Mouse (Mus musculus) hindlimb bud, embryonic 11.5 days (tissue): ENCODE data around the gene Slc29a1.

Source experiments
- DNase-seq: peaks from one replicate; pipeline ENCODE4 v3.0.0-alpha.2; 2012; ENCODE audit warnings: low read depth, low spot score; ENCODE audit errors: extremely low spot score

The Slc29a1 gene

DNA sequence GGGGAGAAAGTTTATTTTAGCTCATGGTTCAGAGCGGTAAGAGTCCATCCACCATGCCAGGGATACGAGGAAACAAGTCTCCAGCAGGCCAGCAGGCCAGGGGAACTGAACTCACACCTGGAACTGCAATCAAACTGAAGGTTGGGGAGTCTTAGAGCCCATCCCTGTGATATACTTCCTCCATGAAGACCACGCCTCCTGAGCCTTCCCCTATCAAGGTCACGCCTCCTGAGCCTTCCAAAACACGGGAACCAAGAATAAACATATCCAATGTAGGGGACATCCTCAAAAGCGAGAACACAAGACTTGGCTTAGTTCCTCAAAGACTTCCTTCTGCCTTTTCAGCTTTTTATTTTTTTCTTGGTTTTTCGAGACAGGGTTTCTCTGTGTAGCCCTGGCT, 13.5 kb upstream of the Slc29a1 start:
- no peak for DNase-seq

DNA sequence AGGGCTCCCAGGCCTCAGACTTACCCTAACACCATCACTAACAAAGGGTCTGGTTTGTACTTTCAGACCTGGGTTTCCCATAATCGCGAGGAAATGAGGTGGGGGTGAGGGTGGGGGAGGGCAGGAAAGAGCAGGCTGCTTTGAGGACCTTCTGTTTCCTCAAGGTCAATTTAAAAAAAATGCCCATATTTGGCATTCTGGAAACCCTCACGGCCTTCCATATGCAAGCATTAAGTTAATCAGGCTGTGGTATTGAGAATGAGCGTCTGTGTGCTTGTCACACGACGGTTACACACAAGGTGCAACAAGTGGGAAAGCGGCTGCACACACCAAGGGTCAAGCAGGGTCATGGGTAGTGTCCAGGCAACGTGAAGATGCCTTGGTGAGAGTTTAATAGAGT, 12.6 kb upstream of the Slc29a1 start:
- DNase-seq, result no peak

DNA sequence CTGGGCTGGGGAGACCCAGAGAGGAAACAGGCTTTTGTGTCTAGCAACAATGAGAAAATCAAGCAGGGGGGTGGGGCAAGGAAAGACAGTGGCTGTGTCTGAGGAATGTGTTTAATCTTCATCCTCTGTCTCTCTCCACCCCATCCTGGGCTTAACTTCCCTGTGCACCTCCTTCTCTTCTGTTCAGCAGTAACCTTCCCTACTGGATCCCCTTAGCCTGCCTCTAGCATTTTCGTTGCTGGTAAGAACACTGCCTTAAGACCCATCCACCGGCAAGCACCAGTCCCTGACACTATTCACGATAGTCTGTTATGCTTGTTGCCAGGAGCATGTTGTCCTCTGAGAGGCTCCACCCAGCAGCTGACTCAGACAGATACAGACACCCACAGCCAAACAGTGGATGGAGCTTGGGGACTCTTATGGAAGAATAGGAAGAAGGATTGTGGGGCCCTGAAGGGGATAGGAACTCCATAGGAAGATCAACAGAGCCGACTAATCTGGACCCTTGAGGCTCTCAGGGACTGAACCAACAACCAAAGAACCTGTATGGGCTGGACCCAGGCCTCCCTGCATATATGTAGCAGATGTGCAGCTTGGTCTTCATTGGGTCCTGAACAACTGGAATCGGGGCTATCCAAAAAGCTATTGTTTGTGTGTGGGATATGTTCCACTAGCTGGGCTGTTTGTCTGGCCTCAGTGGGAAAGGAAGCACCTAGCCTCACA, 10.9 kb upstream of the Slc29a1 start:
- no peak for DNase-seq

DNA sequence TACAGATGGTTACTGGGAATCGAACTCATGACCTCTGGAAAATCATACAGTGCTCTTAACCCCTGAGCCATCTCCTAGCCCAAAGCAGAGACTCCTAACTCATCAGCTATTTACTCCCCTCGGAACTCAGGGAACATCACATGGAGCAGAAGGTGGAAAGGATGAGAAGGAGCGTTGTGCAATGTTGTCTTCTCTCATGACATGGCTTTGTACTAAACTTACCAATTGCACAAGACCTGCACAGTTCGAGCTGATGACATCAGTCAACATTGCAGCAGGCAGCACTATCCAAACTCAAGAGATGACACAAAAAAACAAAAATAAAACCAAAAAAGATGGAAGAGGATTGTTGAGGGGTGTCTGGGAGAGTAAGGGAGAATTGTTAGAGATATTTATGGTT, 9.0 kb upstream of the Slc29a1 start:
- DNase-seq, result no peak

DNA sequence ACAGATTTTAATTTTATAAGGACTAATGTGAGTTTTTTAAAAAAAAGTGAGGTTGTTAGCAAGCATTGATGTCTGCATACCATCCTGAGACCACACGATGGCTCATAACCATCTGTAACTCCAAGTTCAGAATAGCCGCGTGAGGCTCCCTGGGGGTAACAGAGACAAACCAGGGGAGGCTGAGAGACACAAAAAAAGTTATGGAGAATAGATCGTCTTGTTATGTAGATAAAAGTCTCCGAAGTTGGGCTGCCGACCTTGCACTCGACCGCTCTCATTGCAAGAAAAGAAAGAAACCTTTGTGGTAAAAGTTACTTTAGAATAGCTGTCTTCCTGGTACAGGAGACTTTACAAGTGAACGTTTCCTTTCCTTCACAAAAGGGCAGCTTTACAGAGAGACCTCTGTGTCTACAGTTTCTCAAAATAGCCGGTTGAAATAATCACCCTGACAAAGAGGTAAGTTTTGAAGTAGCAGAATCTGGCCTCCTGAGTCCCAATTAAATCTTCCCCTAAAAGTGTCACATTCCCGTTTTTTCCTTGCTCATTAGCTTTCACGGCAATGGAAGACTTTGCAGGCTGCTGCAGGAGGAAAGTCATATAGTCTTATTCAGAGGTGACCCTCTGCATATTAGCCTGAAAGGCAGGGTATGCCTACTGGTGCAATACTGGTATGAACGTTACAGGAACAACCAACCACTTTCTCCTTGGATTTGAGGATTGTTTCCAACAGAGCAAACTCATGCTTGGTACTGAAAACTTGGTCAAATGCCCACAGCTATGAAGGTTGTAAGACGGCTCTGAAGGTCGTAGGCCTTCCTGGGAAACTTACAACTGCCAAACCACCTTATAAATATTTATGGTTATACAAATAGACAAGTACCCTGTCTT, 7.8 kb upstream of the Slc29a1 start:
- DNase-seq, result no peak

DNA sequence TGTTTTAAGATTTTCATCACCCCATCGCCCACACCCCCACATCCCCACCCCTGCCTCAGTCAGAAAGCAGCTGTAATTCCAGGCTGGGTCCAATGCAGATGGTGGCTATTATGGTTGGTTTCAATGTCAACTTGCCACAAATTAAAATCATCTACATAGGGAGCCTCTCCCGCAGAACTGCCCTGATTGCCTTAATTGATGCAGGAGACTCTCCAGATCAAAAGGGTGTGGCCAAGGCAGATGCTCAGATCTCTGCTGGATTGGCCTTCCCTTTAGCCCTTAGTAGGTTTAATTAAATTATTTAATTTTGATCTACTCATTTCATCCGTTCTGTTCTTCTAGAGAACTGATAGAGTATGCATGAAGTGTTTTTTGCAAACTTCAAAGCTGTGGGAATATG, 3.6 kb upstream of the Slc29a1 start:
- DNase-seq, result no peak

DNA sequence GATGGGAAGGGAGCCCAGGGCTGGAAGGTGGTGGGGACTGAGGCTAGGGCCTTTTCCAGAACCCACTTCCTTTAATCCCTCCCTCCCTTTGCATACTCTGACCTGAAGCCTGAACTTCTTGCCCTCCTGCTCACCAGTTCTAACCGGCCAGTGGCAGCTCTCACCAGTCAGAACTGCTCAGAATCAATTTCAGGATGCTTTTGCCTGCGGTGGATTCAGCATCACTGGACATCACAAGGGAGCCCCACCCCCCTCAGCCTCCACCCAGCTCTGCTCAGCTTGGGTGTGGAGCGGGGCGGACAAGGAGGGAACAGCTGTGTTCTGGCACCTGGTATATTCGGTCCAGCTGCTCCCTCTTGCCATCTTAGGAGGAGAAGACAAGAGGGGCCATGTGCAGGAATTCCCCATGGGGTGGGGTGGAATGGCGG, 2.5 kb upstream of the Slc29a1 start, which contains the start of gene Mymx:
Gene Mymx, minus strand, starts transcription at position 226 of the 428 bp plus-strand sequence.
- DNase-seq, result no peak

DNA sequence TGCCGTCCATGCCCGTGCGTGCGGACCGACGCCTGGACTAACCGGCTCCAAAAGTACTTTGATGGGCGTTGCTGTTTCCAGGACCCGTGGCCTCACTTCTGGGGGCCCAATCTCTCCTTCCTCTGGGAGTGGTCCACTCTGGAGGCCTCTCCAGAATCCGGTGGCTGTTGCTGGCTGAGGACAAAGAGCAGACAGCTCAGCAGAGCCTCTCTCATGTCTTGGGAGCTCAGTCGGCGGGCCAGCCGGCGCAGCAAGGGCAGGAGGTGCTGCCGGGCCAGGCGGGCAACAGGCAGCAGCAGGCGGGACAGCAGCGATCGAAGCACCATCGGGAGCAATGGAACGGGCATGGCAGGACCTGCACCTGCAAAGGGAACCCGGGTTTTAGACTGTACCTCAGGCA, 1.9 kb upstream of the Slc29a1 start:
- no peak for DNase-seq

DNA sequence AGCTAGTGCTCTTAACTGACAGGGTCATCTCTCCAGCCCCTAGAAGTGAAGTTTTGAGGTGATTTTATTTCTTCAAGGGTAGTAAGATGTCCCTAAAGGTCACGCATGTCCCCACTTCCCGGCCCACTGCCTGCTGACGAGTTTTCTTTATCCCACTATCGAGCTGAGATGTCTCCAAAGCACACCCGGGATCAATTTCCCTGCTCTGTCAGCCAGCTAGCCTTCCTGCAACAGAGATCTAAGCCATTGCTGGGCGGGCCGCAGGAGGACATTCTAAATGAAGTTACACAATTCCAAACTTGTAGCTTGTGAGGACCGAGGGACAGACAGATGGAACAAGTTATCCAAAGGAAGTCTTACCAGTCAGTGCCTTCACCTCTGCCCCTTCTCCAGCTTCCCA, 861 bp upstream of the Slc29a1 start:
- DNase-seq, result no peak

DNA sequence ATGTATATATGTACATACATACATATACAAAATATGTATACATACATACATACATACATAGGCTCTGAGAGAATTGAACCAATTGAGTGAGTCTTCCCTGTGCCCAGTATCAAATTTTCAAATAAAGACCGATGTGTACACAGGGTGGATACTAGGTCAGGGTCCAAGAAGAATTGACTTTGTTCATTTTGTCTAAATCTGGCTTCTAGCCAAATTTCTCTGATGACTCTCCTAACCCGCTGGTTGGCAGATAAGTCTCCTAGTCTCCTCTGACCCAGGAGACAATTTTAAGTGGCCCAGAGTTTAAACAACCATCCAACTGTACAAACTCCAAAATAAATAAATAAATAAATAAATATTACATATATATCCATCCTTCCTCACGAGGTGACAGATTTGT, 515 bp downstream of the Slc29a1 start:
- no peak for DNase-seq

DNA sequence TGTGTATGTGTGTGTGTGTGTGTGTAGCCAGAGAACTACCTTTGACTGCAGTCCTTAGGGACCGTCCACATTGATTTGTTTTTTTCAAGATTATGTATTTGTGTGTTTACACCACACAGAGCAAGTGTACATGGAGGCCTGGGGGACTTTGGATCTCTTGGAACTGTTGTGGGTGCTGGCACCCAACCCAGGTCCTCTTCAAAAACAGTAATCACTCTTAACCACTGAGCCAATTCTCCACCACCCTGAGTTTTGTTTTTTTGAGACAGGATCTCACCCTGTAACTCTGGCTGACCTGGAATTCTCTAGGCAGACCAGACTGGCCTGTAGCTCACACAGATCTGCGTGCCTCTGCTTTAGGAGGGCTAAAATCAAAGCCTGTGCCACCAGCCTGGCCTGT, 1.0 kb downstream of the Slc29a1 start:
- DNase-seq, result no peak

DNA sequence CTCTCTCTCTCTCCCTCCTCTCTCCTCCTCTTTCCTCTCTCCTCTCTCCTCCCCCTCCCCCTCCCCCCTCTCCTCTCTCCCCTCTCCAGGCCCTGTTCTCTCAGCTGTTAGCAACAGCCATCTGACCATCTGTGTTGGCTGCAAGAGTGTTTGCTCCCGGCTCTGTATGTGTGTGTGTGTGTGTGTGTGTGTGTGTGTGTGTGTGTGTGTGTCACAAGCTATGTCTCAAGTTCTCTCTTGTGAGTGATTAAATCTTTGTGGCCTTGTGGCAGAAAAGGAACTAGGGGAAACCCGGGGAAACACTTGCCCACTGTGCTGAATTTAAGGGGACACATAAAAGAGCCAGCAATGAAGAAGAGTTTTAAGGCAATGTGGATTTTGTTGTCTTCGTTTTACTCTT, 1.6 kb downstream of the Slc29a1 start:
- no peak for DNase-seq

DNA sequence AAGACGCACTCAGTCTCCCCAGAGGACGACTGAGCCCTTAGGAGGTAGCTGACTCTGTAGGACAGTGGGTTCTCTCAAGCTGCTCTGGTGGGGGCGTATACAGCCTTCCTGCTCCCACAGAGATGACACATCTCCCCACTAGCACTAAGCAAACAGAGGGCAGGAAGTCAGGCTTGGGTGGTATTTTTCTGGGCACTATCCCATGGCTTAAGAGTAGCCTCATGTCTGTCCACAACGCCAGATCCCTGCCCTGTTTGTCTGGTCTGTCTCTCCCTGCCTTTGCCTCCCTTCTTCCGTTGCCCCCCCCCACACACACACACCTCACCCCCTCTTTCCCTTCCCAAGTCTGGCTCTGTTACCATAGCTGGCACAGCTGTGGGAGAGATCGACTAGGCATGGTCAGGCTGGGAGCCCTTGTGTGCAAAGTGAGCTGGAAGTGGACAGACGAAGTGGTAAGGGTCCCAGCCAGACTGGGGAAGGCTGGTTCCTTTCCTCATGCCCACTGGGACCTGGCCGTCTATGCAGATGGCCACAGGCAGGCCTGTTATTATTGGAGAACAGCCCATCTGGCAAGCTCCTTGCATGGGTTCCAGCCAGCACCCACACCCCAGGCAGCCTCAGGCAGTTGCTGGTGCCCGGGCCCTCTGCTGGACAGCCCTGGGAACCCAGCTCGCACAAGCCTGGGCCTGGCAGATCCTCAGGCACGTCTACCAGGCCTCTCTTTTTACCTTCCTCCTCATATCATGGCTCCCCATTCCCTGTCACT, 2.6 kb downstream of the Slc29a1 start:
- DNase-seq, result no peak

DNA sequence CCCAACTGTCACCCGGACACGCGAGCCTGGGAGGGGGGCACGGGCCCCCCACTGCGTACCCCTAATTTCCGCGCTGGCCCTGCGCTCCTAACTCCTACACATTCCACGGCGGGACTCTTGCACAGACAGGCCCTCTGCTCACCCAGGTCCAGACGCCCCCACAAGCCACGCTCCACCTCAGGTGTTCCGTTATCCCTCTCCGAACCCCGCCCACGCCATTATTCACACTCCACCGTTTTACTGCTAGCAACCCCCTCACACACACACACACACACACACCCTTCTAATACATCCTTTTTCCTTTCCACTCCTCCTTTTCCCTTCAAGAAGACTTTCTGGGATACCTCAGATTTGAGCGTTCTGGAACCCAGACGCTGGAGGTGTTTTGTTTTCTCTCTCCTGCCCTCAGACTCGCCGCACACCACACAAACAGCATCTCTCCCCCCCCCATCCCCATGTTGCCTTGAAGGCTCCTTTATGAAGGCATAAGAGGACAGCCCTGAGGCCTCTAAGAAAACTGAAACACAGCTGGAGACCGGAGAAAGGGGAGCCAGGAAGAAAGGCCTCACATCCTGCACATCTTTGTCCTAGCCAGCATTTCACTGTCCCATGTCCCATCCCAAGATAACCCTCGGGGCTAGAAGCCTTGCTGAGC, 3.5 kb downstream of the Slc29a1 start:
- DNase-seq, result no peak

DNA sequence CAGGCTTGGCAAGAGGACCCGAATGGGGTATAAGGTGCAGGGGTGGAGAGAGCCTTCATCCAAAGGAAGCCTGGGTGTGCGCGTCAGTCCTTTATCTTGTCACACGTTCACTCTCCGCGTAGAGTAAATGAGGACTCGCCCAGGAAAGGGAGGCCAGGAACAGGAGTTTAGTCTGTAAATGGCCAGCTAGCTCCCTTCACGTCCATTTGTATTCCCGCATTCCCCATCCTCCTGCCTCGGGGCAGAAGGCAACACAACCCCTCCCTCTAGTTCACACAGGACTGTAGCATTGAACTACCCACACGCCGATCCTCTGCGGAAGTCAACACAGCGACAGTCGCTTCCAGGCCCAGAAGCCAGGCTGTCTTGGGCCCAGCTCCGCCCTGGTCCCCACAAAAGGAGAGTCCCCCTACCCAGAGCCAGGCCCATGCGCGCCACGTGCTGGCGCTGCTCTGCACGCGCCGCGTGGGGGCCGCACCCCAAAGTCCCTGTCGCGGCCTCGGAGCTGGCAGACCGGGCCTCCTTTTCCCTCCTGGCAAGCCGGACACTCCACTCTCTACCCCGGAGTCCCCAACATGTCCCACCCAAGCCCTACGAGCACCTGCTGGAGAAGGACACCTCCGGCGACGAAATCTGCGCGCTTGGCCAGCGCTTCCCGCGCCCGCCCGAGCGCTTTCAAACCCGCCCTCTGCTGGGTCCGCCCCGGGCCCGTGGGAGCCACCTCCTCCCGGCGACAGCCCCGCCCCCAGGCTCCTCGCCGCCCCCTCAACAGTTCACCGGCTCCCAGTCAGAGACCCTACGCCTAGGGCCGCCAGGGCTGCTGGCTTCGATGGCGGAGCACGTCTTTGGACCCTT, 4.3 kb downstream of the Slc29a1 start:
- DNase-seq, result no peak

DNA sequence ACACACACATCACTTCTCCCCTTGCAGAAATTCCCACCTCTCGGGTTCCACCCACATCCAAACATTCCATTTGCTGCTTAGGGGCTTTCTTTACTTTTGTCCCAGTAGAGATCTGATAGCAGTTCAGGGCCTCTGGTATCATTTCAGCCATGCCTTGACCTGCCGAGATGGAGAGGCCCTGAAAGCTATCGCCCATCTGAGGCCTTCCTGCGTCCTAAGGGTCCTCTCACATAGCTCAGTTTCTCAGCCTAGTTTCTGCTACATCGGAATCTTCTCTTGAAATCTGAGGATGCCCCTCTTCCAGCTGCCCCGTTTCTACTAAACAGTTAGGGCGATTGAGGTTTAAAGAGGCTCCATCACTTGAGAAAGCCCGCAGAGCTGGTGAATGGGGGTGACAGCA, 5.2 kb downstream of the Slc29a1 start:
- DNase-seq, result no peak

DNA sequence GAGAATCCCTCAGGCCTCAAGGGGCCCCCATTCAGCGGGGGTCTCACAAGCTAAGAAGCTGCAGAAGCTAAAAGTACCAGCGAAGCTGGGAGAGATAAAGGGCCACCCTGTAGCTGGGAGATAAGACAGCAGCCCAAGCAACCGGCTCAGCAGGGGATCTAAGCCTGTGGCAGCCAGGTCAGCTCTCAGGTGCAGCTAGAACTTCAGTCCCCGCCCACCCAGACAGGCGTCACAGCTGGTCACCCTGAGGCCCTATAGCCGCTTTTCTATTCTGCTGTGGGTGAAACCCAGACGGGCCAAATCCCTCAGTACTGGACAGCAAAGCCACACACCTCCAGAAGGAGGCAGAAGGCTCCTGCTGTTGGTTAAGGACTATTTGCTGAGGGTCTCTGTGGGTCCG, 5.9 kb downstream of the Slc29a1 start:
- no peak for DNase-seq

DNA sequence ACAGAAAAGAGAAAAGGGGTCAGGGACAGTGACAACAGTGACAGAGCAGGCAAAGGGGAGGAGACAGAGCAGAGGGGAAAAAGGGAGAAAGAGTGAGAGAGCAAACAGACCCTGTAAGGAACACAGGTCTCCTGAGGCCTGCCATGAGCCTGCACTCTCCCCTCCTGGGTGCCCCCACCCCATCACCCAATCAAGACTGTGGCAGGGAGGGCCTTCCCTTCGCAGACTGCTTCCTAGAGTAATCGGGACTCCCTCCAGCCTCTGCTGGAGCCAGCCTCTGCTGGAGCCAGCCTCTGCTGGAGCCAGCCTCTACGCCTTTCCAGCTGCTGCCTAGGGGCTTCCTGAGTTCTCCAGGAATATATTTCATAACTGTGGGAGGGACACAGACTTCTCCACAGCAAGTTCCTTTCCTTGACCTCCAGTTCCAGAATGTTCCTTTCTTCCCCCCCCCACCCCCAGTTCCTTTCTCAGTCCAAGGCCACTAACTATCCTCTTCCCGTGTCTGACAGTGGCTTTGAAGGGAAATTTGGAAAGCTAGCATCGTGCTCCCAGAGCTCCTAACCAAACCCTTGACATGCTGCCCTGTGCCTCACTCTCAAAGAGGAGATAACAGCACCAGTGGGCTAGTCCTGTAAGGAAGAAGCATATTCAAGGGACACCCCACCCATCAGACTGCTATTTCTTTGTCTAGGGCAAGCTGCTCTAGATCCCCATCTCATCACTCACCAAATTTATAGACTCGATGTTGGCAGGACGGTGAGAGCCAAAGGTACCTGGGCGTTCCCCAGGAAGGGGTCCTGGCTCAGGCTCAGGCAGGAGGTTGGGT, 6.6 kb downstream of the Slc29a1 start:
- no peak for DNase-seq
